Mouse (Mus musculus) urinary bladder, postnatal 14 days (tissue): ENCODE data around the gene Tmtc1.

Experiments
- DNase-seq: peaks from one replicate; pipeline ENCODE4 v3.0.0; 2021; ENCODE audit warnings: low spot score

Tmtc1 gene

DNA sequence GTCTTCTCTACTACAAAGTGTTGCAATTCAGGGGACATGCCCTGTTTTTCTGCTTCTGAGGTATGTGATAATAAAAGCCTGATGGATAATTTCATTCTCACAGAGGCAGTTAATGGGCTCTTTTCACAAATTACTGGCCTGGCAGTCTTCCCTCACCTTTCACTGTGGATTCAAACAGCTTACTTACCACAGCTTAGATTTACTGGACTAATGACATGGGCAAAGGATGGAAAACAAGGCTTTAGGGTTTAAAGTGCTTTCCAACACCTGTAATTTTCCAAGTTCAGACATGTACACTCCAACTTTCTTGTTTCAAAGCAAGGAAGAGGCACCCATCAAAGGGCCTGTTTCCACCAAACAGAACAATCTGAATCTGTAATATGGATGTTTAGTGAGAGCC, 129.1 kb downstream of the Tmtc1 start:
- no peak for DNase-seq

DNA sequence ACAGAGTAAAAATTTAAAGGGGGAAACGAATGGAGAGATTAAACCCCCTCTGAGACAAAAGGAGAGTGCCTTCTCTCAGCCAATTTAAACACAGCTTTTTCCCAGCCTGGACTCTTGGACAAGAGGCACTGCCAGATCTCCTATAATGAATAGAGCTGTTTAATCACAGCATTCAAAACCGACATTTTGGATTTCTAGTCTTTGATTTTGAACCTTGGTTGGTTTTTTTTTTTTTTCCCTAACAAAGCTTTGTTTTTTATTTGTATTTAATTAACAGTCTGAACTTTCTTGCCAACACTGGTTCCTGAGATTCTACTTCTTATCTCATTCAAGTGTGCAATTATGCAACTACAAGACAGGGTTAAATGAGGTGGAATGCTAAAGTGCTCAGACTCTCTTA, 133.2 kb downstream of the Tmtc1 start:
- DNase-seq = no peak

DNA sequence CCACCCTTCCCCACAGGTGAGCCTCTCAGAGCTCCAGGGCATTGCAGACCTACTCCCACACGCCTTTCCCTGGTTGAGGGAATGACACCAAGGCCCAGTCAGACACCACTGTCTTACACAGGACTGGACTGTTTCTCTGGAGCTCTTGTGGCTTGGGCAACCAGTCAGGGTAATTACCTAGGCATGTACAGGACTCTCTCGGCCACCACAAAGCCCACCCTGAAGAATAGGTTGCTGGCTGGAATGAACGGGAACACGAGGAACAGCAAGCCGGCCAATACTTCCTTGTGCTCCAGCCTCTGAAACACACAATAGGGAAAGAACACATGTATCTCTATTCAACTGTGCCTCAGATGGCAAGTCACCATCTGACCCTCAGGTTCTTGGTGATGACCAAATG, 138.4 kb downstream of the Tmtc1 start:
- DNase-seq = no peak

DNA sequence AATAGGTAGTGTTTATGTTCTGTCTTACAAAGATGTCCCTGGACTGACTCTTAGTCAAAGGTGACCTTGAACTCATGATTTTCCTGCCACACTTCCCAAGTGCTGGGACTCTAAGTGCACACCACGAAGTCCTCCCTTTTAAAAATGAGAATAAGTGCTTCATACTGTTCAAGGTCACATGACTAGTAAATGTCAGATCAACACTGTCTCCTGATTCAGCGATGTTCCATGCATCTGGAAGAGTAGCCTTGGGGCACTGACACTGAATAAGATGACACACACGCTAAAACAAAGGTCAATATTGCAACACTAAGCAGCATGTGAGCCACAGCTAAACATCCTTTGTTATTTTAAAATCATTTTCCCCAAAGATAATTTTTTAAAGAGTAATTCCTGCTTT, 139.0 kb downstream of the Tmtc1 start:
- no peak for DNase-seq

DNA sequence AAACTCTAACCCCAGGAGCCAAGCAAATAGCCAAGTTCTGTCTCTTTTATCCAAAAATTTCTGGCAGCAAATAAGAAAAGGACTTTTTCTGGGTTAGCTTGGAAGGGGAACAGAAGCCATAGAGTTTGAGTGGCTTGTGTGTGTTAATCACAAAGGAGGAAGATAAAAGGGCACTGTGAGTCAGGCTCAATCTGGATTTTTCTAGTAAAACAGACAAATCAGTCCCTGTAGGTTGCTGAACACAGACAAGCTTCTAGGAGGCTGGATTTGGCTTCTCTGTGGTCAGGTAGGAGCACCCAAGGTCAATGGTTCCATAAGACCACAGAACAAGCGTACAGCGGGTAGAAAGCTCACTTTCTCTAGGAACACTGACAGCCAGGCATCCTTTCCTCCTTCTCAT, 141.9 kb downstream of the Tmtc1 start:
- DNase-seq = no peak

DNA sequence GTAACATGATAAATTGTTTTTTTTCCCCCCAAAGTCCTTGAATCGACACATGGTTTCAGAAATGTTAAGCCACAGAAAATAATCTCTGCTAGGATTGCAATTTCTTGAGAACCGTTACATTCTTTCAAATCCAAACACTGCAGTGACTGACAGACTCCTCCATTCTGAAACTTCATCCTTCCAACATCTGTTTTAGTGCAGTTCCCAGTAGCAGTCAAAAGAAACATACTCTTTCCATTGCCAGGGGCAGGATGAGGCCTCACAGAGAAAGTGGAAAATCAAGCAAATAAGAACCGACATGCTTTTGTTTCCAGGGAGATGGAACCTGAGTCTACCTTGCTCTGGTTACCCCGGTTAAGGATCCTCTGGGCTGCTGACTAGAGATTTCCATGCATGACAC, 147.1 kb downstream of the Tmtc1 start:
- DNase-seq = no peak

DNA sequence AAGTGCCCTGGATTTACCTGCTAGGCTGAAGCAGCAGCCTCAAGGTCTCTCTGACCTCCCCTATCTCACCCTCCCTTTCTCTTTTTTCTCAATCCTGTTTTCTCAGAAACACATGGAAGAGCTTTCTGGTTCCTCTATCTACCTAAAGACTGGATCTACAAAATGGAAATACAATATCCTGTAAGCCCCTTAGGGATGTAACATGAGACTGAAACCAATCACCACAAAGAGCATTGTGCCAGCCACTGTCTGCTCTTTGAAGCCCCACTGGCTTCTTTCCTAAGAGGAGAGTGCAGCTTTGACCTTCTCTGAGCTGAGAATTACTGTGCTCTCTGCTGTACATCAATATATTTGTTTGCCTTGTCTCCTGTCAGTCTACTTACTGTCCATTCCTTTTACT, 147.8 kb downstream of the Tmtc1 start:
- DNase-seq = no peak

DNA sequence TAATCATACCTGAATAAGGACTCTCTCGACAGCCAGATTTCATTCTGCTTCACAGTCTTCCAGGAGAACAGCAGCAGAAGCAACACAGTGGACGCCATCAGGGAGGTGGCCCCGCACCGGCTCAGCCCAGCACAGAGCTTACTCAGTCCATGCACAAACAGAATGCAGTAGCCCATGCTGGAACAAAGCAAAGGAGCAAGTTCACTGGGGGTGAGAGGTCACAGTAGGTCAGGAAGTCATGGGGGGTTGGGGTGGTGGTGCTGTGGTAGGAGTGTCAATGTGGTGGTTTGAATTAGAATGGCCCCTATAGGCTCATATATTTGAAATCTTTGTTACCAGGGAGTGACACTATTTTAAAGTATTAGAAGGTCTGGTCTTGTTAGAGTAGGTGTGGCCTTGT, 149.7 kb downstream of the Tmtc1 start:
- no peak for DNase-seq

DNA sequence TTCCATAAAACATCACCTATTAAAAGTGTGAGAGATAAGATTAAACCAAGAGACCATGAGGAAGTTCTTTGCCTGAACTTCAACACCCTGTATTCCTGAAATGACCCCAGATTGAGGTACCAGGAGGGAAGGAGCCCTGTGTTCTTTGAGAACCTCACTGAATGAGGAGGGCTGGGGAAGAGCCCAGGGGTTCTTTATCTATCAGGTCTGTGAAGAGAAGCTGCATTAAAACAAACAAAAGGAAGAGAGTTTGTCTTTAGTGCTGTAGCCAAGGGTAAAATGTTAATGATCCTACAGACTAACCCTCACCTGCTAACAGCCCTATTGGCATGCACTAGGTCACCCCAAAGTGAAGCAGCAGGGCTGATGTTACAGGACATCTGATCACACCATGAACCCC, 153.3 kb downstream of the Tmtc1 start:
- DNase-seq = no peak

DNA sequence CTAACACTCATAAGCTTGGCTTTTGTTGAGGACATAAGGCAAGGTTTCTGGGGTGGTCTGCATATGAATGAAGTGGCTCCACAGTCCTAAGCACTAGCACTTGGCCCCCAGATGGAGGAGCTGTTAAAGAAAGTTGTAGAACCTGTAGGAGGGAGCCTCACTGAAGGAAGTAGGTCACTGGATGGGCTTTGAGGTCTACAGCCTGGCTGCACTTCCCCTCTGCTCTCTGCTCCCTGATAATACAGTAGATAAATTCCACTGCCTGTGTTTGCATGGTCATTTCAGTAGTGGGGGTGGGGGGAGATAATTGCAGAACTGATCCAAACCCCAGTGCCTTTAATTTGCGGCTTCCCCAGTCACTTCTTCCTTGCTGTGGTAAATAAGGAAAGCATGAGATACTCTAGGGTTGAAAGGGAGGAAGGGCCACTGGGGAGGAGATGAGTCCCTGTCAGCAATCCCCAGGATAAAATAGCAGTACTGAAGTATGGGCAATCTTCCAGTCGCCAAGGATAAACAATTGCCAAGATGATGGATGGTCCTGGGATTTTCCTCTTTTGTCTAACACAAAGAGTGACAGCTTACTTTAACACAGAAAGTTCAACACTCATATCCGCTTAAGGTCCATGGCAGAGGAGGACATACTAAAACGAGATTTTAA, 160.8 kb downstream of the Tmtc1 start:
- no peak for DNase-seq

DNA sequence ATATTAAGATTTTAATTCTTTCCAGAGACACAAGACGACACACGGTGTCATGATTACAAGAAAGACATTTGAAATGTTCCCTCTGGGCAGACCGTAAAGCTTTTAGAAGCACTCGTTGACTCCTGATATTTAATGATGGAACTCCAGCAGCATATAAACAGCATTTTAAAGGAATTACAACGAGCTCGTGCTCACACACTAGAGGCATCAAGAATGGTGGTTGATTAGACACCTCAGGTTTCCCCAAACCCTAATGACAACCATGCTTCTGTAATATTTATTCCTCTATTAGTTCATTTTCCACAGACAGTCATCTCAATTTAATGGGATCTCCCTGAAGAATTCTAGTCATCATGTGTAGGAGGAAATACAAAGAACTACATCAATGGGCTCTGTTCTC, 164.9 kb downstream of the Tmtc1 start:
- no peak for DNase-seq

DNA sequence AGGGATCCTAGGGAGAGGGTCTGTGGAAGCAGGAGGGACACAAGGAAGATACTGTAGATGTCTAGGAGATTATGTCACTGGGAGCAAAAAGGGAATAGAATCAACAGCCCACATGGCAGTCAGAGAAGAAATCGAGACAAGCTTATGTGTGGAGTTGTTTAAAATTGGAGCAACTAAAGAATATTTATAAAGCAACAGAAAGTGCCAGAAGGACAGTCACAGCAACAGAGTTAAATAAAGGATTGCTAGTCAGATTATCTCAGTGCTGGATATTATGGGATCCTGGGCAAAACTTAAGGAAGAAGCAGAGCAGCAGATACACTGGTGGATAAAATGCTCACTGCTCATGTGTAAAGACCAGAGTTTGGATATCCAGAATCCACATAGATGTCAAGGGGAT, 167.8 kb downstream of the Tmtc1 start:
- DNase-seq = no peak

DNA sequence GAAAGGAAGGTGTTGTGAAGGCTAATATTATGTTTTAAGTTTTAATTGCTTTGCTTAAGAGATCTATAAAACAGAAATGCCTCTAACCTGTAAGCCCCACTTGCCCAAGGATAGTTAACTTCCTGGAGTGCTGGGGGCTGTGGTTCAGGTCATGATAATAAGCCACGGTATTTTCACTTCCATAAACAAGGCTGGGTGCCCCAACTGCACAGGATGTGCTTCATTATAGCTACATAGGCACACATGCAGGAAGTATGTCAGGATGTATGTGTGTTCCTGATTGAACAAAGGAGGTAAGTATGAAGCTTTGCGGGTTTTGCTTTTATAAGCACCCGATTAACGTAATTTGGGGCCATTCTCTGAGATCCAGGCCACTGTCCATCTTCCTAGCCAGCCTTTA, 169.1 kb downstream of the Tmtc1 start:
- no peak for DNase-seq

DNA sequence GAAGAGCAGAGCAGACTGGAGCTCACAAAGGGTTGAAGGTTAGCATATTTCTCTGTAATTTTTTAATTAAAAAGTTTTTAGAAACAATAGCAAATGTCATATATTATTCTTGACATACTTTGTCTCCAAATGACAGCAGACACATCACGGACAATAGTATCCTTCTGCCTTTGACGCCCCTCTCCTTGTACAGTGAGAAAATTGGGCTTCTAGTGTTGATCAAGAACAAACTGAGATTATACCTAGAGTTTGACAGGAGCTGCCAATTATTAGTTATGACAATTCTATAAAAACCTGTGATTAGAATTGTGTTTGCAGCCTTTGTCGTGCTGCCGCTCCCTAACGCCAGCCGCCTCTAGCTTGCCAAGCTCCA, 183.5 kb downstream of the Tmtc1 start:
- DNase-seq = no peak

DNA sequence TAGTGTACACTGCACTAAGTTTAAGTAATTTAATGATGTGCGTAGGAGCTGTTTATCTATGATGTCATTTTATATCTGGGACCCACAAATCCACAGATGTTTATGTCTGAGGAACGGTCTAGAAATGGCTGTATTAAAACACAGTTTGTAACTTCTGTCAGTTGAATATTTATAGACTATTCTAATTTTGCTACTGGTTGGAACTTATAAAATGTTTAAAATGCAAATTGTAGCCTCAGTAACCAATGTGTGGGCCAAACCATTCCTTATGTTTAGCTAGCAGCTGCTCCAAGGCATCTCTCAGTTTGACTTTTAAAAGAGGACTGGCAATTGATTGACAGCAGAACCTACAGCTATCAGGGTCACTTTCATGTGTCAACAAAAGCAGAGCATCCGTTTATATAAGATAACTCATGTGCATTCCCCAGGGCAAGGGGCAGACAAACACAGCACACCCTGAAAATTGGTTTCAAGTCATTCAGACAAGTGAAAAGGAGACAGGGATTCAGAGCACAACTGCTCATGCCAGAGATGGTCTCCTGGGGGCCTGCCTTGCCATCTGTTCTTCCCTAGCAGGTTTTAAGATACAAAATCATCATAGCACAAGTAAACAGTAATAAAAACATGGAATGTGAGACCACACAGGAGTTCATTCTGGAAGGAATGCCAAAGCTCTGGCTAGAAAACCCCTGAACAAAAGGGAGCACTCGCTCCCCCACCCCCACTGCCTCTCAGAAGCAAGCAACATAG, 184.0 kb downstream of the Tmtc1 start:
- DNase-seq = no peak

DNA sequence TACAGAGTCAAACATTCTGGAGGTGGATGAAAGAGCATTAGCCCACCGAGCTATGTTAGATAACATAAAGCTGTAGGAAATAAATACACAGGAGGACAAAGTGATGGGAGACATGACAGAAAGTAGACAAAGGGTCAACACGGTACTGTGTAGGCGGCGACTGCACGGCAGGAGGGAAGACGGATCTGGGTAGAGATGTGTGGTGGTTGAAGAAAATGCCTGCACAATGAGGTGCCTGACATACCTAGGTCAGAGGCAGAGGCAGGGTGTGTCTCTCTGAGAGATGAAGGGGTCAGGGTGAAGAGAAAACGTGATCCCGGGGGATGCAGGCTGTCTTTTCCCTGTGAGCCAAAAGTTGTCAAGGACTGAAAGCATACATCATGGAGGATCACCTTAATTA, 185.1 kb downstream of the Tmtc1 start:
- no peak for DNase-seq

DNA sequence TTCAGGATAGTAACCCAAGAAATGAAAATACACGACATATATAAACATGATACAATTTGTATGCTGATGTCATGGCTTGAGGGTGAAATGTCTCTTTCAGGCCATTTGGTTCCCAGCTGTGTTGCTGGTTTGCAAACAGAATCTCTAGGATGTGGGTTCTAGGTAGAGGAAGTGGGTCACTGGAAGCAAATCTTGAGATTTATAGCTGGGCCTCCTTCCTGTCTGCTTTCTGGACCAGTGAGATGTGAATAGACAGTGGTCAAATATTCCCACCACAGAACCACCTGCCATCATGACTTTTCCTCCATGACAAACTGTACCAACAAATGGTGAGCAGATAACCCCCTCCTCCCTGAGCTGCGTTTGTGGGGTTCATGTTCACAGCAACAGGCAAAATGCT, 186.4 kb downstream of the Tmtc1 start:
- DNase-seq = no peak

DNA sequence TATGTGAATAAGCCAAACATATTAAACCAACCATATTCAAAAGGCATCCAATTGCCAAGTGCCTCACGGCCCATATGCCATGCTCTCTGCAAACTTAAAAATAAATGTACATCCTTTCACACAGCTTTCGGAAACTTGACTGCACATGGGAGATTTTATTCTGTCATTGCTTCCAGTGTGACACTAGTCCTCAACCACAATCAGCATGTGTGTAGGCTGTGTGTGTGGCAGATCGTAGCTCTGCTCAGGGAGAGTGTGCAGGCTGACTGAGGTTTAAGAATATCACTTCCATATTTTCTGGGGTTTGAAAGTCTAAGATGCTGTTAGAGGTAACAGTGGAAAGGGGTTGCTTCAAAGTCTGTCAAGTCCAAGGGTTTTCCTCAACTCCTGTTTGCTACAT, 188.1 kb downstream of the Tmtc1 start:
- DNase-seq = no peak

DNA sequence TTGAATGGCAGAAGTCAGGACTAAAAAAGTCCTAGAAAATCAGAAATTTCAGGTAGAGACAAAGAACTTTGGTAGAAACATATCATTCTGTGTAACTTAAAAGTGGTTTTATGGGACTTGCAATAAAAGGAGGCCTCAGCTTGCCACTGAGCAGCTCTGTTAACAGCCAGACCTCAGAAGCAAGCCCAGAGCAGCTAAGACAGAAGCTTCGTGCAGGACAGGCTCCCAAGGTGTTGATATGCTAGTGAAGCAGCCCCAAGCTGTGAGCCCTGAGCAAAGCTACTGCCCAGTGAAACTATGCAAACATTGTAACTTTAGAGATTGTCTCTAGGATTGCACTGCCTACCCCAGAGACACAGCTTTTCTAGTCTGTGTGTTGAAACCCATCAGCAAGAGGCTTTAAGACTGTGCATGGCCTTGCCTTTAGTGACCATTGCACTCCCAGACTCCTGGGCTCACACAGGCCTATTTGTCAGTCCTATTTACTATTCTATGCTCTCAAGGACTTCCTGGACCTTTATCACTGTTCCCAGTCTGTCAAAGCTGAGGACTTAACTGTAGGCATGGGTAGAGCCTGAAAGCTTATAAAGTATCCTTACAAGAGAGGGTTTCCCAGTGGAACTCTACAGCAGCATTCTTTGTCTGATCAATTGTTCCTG, 188.7 kb downstream of the Tmtc1 start:
- DNase-seq = no peak

DNA sequence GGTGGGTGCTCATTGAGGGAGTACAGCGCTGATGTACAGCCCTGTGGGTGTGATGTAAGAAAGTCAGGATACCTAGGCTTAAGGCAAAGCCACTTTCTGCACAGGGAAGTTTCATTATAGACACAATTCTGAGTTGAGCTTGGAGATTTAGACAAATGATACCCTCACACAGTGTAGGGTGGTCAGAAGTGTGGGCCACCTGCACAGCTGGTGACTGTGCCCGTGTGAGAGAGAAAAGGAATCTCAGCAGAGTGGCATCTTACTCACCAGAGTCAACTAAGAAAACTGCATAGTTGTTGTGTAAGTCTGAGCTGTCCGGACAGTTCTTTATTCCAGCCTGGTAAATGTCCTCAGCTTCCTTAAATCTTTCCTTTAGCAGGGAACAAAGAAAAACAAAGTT, 195.0 kb downstream of the Tmtc1 start:
- no peak for DNase-seq

DNA sequence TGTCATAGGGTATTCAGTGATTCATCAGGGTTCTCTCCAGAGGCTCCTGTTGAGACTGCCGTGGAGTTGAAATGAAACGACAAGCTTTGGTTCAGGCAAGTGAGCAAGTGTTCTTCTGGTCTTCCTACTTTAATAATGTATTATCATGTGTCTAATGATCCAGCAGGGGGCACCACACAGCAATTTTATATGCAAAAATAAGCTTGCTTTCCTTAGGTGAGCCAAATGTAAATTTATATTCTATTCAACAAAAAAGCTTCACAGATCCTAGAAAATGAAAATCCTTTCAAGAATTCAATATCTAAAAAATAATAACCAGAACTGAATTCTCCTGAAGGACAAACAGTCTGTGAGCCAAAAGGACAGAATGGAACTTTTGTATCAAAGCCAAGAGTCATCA, 195.6 kb downstream of the Tmtc1 start:
- DNase-seq = peak; percentile 66

DNA sequence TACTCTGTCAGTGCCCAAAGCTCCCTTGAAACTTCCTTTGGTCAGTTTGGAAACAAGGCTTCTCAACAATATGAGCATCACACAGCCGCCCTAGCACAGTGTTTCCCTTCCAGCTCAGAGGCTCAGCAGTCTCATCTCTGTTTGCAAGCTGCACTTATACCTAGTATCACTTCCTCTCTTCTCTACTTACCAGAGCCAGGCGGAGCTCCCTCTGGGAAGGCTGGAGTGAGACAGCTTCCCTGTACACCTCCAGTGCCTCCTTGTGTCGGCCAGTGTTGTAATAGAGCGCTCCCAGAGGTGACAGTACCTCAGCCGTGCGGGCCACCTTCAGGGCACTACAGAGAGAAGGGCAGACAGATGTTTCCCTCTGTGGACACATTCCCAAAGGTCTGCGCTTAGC, 197.6 kb downstream of the Tmtc1 start:
- DNase-seq = no peak

DNA sequence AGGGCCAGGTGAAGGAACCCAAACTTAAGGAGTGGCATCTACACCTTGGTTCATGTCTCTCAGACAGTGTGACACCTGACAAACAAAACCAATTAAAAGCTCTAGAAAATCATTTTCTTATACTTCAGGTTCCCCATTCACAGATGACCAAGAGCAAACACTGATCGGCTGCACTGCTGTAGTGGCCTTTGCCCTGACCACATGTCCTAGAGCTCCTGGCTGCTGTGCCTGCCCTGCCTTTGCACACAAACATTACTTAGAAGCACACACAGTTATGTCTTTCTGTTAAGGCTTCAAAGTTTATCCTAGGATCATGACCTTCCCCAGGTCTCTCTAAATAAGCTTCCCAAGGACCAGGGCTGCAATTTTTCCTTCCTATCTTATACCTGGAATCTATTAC, 199.4 kb downstream of the Tmtc1 start:
- no peak for DNase-seq

DNA sequence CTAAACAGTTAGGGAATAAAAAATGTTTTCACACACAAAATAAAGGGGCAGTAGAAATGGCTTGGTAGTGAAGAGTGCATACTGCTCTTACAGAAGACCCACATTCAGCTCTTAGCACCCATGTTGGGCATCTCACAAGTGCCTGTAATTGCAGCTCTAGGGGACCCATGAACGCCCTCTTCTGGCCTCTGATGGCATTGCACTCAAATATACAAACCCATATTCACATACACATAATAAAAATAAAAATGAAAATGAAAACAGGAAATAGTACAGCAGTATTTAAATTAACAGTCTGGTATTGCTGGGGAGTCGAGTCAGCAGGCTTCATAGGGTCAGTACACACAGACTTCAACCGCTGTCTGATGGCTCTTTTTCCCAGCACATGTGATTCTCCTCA, 201.9 kb downstream of the Tmtc1 start:
- no peak for DNase-seq
